Mouse (Mus musculus): ENCODE measurements at regions not wholly inside any gene's neighbourhood (a gene's known extent, or its start where the extent isn't known, plus 50 kb on each side); places are given as distances from the start of the nearest gene placed in this dataset.

DNA sequence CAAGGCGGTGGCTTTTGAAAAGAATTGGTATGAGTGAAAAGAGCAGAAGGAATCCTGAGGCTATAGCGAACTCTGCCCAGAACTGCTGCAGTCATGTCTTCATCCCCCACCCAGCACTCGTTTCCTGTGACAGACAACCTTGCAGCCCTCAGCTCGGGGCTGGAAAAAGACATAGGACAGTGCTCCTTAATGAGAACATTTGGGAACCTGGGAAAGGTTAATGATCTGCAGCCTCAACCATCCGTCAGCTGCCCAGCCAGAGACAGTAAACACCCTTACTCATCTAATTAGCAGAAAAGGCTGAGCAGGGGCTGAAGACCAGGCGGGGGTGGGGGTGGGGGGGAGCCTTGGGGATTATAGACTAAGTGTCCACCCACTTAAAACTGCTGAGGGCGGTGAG is 76.3 kb upstream of the Arhgap36 start:
- H3K4me2 ChIP-seq = no peak overlapping the region
- H3K4me1 ChIP-seq = no peaks in the 10 kb centered on the region
- H3K36me3 ChIP-seq (ENCODE audit: poor library complexity, severe bottlenecking) = no peaks in the 10 kb centered on the region
- H3K9ac ChIP-seq = no peak overlapping the region
- no peaks in the 10 kb centered on the region for H3K27me3 ChIP-seq
- no peak for ATAC-seq
- no peaks in the 10 kb centered on the region for H3K9me3 ChIP-seq (replicated peaks)
- no peak overlapping the region for H3K4me3 ChIP-seq
- no peak overlapping the region for H3K27ac ChIP-seq
- 29% methylated on average over 7 of the region's 7 CpGs for WGBS

DNA sequence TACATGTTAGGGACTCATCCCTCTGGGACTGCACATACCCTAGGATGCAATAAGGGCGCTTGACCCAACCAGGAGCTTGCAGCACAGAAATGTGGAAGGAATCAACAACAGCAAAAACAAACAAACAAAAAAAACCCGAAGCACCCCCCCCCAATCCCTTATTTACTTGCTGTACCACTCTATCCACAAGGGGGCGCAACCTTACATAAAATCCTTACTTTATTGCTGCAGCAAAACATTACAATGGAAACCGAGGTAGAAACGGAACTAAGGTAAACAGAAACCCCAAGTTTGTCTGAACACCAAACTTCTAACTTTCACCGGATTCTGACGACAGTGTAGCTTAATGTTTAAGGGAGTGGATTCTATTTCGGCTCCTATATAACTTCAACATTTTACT is 86.7 kb upstream of the Arhgap36 start:
- no peaks in the 10 kb centered on the region for H3K36me3 ChIP-seq (ENCODE audit: poor library complexity, severe bottlenecking)
- H3K9ac ChIP-seq = no peak overlapping the region
- 0 out of 2 replicates have a peak overlapping the region, but pooled peaks have one; percentile 10 for H3K4me2 ChIP-seq
- WGBS = 21% methylated on average over 8 of the region's 8 CpGs
- ATAC-seq = no peak
- no peaks in the 10 kb centered on the region for H3K9me3 ChIP-seq (replicated peaks)
- no peak overlapping the region for H3K27ac ChIP-seq
- H3K27me3 ChIP-seq = no peaks in the 10 kb centered on the region
- no peaks in the 10 kb centered on the region for H3K4me1 ChIP-seq
- no peak overlapping the region for H3K4me3 ChIP-seq

DNA sequence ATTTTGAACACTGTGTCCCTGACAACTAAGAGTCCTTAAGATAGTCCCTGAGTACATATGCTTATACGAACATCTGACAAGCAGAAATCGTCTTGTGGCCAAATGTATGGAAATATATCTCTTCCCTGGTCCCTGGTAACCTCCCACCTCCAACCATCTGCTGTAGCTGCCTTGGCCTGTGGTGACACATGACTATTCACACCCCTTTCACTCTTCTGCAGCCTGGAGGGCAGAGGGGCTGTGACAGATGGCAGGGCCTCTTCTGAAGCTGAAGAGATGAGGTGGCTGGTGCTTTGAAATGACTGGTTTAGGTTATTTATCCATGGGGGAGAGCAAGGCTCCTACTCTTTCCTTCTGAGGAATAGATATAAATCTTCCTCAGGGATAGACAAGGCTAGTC is 82.3 kb upstream of the Enox2 start:
- H3K36me3 ChIP-seq (ENCODE audit: poor library complexity, severe bottlenecking) = no peaks in the 10 kb centered on the region
- no peak overlapping the region for H3K4me3 ChIP-seq
- 76% methylated on average over 2 of the region's 2 CpGs for WGBS
- H3K27me3 ChIP-seq = no peaks in the 10 kb centered on the region
- no peaks in the 10 kb centered on the region for H3K4me1 ChIP-seq
- ATAC-seq = no peak
- no peak overlapping the region for H3K9ac ChIP-seq
- H3K9me3 ChIP-seq (replicated peaks) = no peaks in the 10 kb centered on the region
- H3K4me2 ChIP-seq = no peak overlapping the region
- H3K27ac ChIP-seq = no peak overlapping the region

GRCm38 (mm10) chrX:49369404-49369803 is 81.3 kb upstream of the Enox2 start:
- no peaks in the 10 kb centered on the region for H3K4me1 ChIP-seq
- 45% methylated on average over 9 of the region's 9 CpGs for WGBS
- no peak for ATAC-seq
- no peaks in the 10 kb centered on the region for H3K27me3 ChIP-seq
- no peak overlapping the region for H3K27ac ChIP-seq
- H3K4me2 ChIP-seq = no peak overlapping the region
- H3K4me3 ChIP-seq = no peak overlapping the region
- H3K9me3 ChIP-seq (replicated peaks) = no peaks in the 10 kb centered on the region
- no peak overlapping the region for H3K9ac ChIP-seq
- H3K36me3 ChIP-seq (ENCODE audit: poor library complexity, severe bottlenecking) = no peaks in the 10 kb centered on the region

DNA sequence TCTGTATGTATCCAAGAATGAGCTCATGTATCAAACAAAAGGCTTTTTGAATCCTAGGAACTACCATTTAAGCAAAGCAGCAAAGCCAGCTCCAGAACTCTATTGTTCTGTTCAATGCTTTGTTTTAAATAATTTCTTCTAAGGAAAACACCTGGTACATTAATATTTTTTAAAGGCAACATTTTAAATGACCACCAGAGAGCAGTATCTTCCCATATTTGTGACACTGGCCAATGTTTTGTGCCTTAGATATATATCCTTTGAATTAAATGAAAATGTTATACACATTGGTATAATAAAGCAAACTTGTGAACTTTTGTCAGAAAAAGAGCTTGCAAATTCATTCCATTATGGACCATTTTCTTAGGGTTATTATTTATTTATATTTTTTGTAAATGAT is 58.4 kb upstream of the Enox2 start:
- no peaks in the 10 kb centered on the region for H3K4me1 ChIP-seq
- no peak for ATAC-seq
- no peak overlapping the region for H3K9ac ChIP-seq
- no peak overlapping the region for H3K27ac ChIP-seq
- no peak overlapping the region for H3K4me3 ChIP-seq
- H3K9me3 ChIP-seq (replicated peaks) = no peaks in the 10 kb centered on the region
- H3K4me2 ChIP-seq = no peak overlapping the region
- H3K36me3 ChIP-seq (ENCODE audit: poor library complexity, severe bottlenecking) = no peaks in the 10 kb centered on the region
- no peaks in the 10 kb centered on the region for H3K27me3 ChIP-seq

Data from forebrain, embryonic 13.5 days (tissue).